Mouse (Mus musculus): ENCODE data around the gene Dbn1. TPM values are rescaled to one million over a fixed set of nuclear protein-coding genes. Genes with fewer than 3 reads are reported as not detected.

Dbn1 gene
- polyA plus RNA-seq, 1 experiment from 2014 or later, result 406 TPM

GRCm38 (mm10) chr13:55474621-55475069 is 13.3 kb downstream of the Dbn1 start:
- Histone ChIP-seq H3K4me2 (replicated peaks) (peak overlapping the region; percentile 9; the same call in 1 of the 2 replicates), H3K4me1 (replicated peaks; ENCODE audit: control insufficient read depth, insufficient read depth, low read length) (peaks cover 56% of the 10 kb centered on the region), H3K9ac (peak overlapping the region; percentile 32; the same call in 1 of the 2 replicates), H3K27ac (peak overlapping the region; percentile 93), H3K36me3 (replicated peaks; ENCODE audit: control insufficient read depth, insufficient read depth) (peaks cover 68% of the 10 kb centered on the region), H3K27me3 (ENCODE audit: control insufficient read depth, insufficient read depth, low read length) (no peaks in the 10 kb centered on the region), H3K9me3 (ENCODE audit: control insufficient read depth, low read length) (no peaks in the 10 kb centered on the region), H3K4me3 (replicated peaks; ENCODE audit: low read length) (no peak overlapping the region)
- WGBS, result 7% methylated on average over 5 of the region's 5 CpGs
- ATAC-seq (ENCODE audit: low FRiP score) (no peak), DNase-seq (ENCODE audit: low spot score) (peak; percentile 78)

GRCm38 (mm10) chr13:55473961-55474360 is 13.9 kb downstream of the Dbn1 start:
- no peak overlapping the region for H3K9ac ChIP-seq

GRCm38 (mm10) chr13:55473076-55473831 is 14.7 kb downstream of the Dbn1 start:
- peak overlapping the region; percentile 93 for H3K27ac ChIP-seq
- H3K4me3 ChIP-seq (replicated peaks; ENCODE audit: low read length), result peak overlapping the region; percentile 50
- H3K9ac ChIP-seq, result peak overlapping the region; percentile 87
- WGBS, result 17% methylated on average over 18 of the region's 18 CpGs
- peaks cover 70% of the 10 kb centered on the region for H3K4me1 ChIP-seq (replicated peaks; ENCODE audit: control insufficient read depth, insufficient read depth, low read length)
- ATAC-seq (ENCODE audit: low FRiP score) (no peak), DNase-seq (ENCODE audit: low spot score) (no peak)
- peaks cover 55% of the 10 kb centered on the region for H3K36me3 ChIP-seq (replicated peaks; ENCODE audit: control insufficient read depth, insufficient read depth)
- H3K4me2 ChIP-seq (replicated peaks), result peak overlapping the region; percentile 98
- H3K9me3 ChIP-seq (ENCODE audit: control insufficient read depth, low read length), result no peaks in the 10 kb centered on the region
- no peaks in the 10 kb centered on the region for H3K27me3 ChIP-seq (ENCODE audit: control insufficient read depth, insufficient read depth, low read length)

More at GRCm38 (mm10) chr13:55473961-55474360, 13.9 kb downstream of the Dbn1 start:
- Histone ChIP-seq H3K4me1 (replicated peaks; ENCODE audit: control insufficient read depth, insufficient read depth, low read length) (peaks cover 63% of the 10 kb centered on the region), H3K4me3 (replicated peaks; ENCODE audit: low read length) (0 out of 2 replicates have a peak overlapping the region, but pooled peaks have one; percentile 3), H3K4me2 (replicated peaks) (peak overlapping the region; percentile 98; the same call in 1 of the 2 replicates), H3K27me3 (ENCODE audit: control insufficient read depth, insufficient read depth, low read length) (no peaks in the 10 kb centered on the region), H3K36me3 (replicated peaks; ENCODE audit: control insufficient read depth, insufficient read depth) (peaks cover 62% of the 10 kb centered on the region), H3K27ac (peak overlapping the region; percentile 93), H3K9me3 (ENCODE audit: control insufficient read depth, low read length) (no peaks in the 10 kb centered on the region)
- ATAC-seq (ENCODE audit: low FRiP score) (no peak), DNase-seq (ENCODE audit: low spot score) (no peak)
- 44% methylated on average over 11 of the region's 11 CpGs for WGBS

GRCm38 (mm10) chr13:55472132-55473022 is 15.5 kb downstream of the Dbn1 start:
- H3K4me1 ChIP-seq (replicated peaks; ENCODE audit: control insufficient read depth, insufficient read depth, low read length), result peaks cover 75% of the 10 kb centered on the region

GRCm38 (mm10) chr13:55471819-55472131 is 16.1 kb downstream of the Dbn1 start:
- DNase-seq (ENCODE audit: low spot score) (no peak), ATAC-seq (ENCODE audit: low FRiP score) (peak; percentile 22)
- Histone ChIP-seq H3K27me3 (ENCODE audit: control insufficient read depth, insufficient read depth, low read length) (no peaks in the 10 kb centered on the region), H3K4me1 (replicated peaks; ENCODE audit: control insufficient read depth, insufficient read depth, low read length) (peaks cover 81% of the 10 kb centered on the region), H3K27ac (peak overlapping the region; percentile 93), H3K36me3 (replicated peaks; ENCODE audit: control insufficient read depth, insufficient read depth) (peaks cover 45% of the 10 kb centered on the region), H3K9ac (peak overlapping the region; percentile 87), H3K9me3 (ENCODE audit: control insufficient read depth, low read length) (no peaks in the 10 kb centered on the region), H3K4me3 (replicated peaks; ENCODE audit: low read length) (peak overlapping the region; percentile 50), H3K4me2 (replicated peaks) (peak overlapping the region; percentile 98)
- WGBS, result under 1% methylated on average over 31 of the region's 31 CpGs

More at GRCm38 (mm10) chr13:55472132-55473022, 15.5 kb downstream of the Dbn1 start:
- Histone ChIP-seq H3K4me2 (replicated peaks) (peak overlapping the region; percentile 98), H3K27me3 (ENCODE audit: control insufficient read depth, insufficient read depth, low read length) (no peaks in the 10 kb centered on the region), H3K36me3 (replicated peaks; ENCODE audit: control insufficient read depth, insufficient read depth) (peaks cover 47% of the 10 kb centered on the region), H3K4me3 (replicated peaks; ENCODE audit: low read length) (peak overlapping the region; percentile 50), H3K9me3 (ENCODE audit: control insufficient read depth, low read length) (no peaks in the 10 kb centered on the region), H3K27ac (peak overlapping the region; percentile 93), H3K9ac (peak overlapping the region; percentile 87)
- DNase-seq (ENCODE audit: low spot score) (peak; percentile 79), ATAC-seq (ENCODE audit: low FRiP score) (peak; percentile 45)
- under 1% methylated on average over 91 of the region's 103 CpGs for WGBS

- no peaks in the 10 kb centered on the region for H3K27me3 ChIP-seq (ENCODE audit: control insufficient read depth, insufficient read depth, low read length)
- peak overlapping the region; percentile 93 for H3K27ac ChIP-seq
- H3K4me1 ChIP-seq (replicated peaks; ENCODE audit: control insufficient read depth, insufficient read depth, low read length), result peaks cover 86% of the 10 kb centered on the region
- peak; percentile 90 for DNase-seq (ENCODE audit: low spot score)
- H3K4me3 ChIP-seq (replicated peaks; ENCODE audit: low read length), result peak overlapping the region; percentile 50
- no peaks in the 10 kb centered on the region for H3K9me3 ChIP-seq (ENCODE audit: control insufficient read depth, low read length)
- H3K36me3 ChIP-seq (replicated peaks; ENCODE audit: control insufficient read depth, insufficient read depth), result peaks cover 40% of the 10 kb centered on the region
- peak overlapping the region; percentile 87 for H3K9ac ChIP-seq
- WGBS, result 1% methylated on average over 54 of the region's 54 CpGs
- ATAC-seq (ENCODE audit: low FRiP score), result peak; percentile 58
- peak overlapping the region; percentile 98 for H3K4me2 ChIP-seq (replicated peaks)
Measured at GRCm38 (mm10) chr13:55471156-55471818, 16.6 kb downstream of the Dbn1 start.

GRCm38 (mm10) chr13:55470372-55470771 is 17.5 kb downstream of the Dbn1 start:
- no peaks in the 10 kb centered on the region for H3K9me3 ChIP-seq (ENCODE audit: control insufficient read depth, low read length)
- peak overlapping the region; percentile 50; the same call in 1 of the 2 replicates for H3K4me3 ChIP-seq (replicated peaks; ENCODE audit: low read length)
- H3K27ac ChIP-seq, result peak overlapping the region; percentile 93
- ATAC-seq (ENCODE audit: low FRiP score) (no peak), DNase-seq (ENCODE audit: low spot score) (no peak)
- H3K9ac ChIP-seq, result peak overlapping the region; percentile 87
- peaks cover 31% of the 10 kb centered on the region for H3K36me3 ChIP-seq (replicated peaks; ENCODE audit: control insufficient read depth, insufficient read depth)
- peak overlapping the region; percentile 98; the same call in 1 of the 2 replicates for H3K4me2 ChIP-seq (replicated peaks)
- H3K27me3 ChIP-seq (ENCODE audit: control insufficient read depth, insufficient read depth, low read length), result no peaks in the 10 kb centered on the region
- H3K4me1 ChIP-seq (replicated peaks; ENCODE audit: control insufficient read depth, insufficient read depth, low read length), result peaks cover 94% of the 10 kb centered on the region
- 24% methylated on average over 9 of the region's 9 CpGs for WGBS

- Histone ChIP-seq H3K4me2 (replicated peaks) (0 out of 2 replicates have a peak overlapping the region, but pooled peaks have one; percentile 12), H3K4me3 (replicated peaks; ENCODE audit: low read length) (no peak overlapping the region), H3K9me3 (ENCODE audit: control insufficient read depth, low read length) (no peaks in the 10 kb centered on the region), H3K27ac (no peak overlapping the region), H3K4me1 (replicated peaks; ENCODE audit: control insufficient read depth, insufficient read depth, low read length) (peaks cover 87% of the 10 kb centered on the region), H3K36me3 (replicated peaks; ENCODE audit: control insufficient read depth, insufficient read depth) (peaks cover 18% of the 10 kb centered on the region), H3K9ac (no peak overlapping the region), H3K27me3 (ENCODE audit: control insufficient read depth, insufficient read depth, low read length) (no peaks in the 10 kb centered on the region)
- DNase-seq (ENCODE audit: low spot score) (no peak), ATAC-seq (ENCODE audit: low FRiP score) (no peak)
- 33% methylated on average over 13 of the region's 13 CpGs for WGBS
Measured at GRCm38 (mm10) chr13:55468851-55469560, 18.9 kb downstream of the Dbn1 start.

All from hindbrain, embryonic 14.5 days (tissue).